ENCODE assay signal across 11 mouse cellular contexts in genomic region chr2:75998692-75999091, GRCm38 (mm10). TPM values are rescaled to one million over a fixed set of nuclear protein-coding genes. Genes with fewer than 3 reads are reported as not detected.
DNase-seq lines count a peak whose midpoint lies in the region.
"Had no signal": no experiment of that assay in that cellular context is flagged by ENCODE, and none has a peak within 500 bp of the region (broad histone marks: within the 10 kb centered on the region; RNA-seq: fewer than 3 reads in every experiment).

No protein-coding gene starts in this region.

- peak; percentile 55 for DNase-seq in layer of hippocampus, adult 11-12 months (ENCODE audit: low spot score)
- no peak for DNase-seq in layer of hippocampus, adult 9-10 months (ENCODE audit: low spot score)
- DNase-seq in cerebellum, adult 18-20 months: peak; percentile 42 to 54
- peak; percentile 54 for DNase-seq in embryo, embryonic 11 days
- peak; percentile 55 to 81 for DNase-seq in layer of hippocampus, adult 18-20 months (ENCODE audit: low spot score in 2 of 2)
- DNase-seq in ovary, postnatal 10 days (ENCODE audit: low spot score): no peak
- DNase-seq in left cerebral cortex, adult 18-20 months (ENCODE audit: low spot score in 2 of 2): no peak
- DNase-seq in thymus, adult 18-20 months: no peak
- DNase-seq: adrenal gland, adult 8-10 months; heart, adult 2 months; thymus, postnatal 14 days had no signal

RNA-seq across cellular contexts. Expression of gene Ttc30a1, which starts 16.9 kb away (rescaled TPM):
- total RNA-seq in layer of hippocampus, adult 18-20 months (2021): 1 to 10 TPM; 2.8 to 3.5 TPM
- total RNA-seq in left cerebral cortex, adult 18-20 months (2021): 1 to 10 TPM; 2.4 to 2.5 TPM

RNA-seq across cellular contexts. Expression of gene Ttc30a2, which starts 20.7 kb away (rescaled TPM):
- under 1 TPM in 1 of 2 experiments, not detected in 1; 0.35 TPM for total RNA-seq in layer of hippocampus, adult 18-20 months (2021)
- total RNA-seq in left cerebral cortex, adult 18-20 months (2021): under 1 TPM; 0.37 to 0.49 TPM

Comparison
In these comparisons a context has a peak if more than half of its experiments do, and no peak if none do; other contexts are left out.
1. DNase-seq: peak in layer of hippocampus, adult 11-12 months (single experiment), cerebellum, adult 18-20 months (2 of 2), embryo, embryonic 11 days (single experiment) and layer of hippocampus, adult 18-20 months (2 of 2); none in layer of hippocampus, adult 9-10 months (single experiment), ovary, postnatal 10 days (single experiment), left cerebral cortex, adult 18-20 months (0 of 2) and thymus, adult 18-20 months (0 of 2).